In genomic region chr12:69087928-69088609, GRCm38 (mm10) we compare ENCODE assay signal across 8 mouse cellular contexts.
DNase-seq lines count a peak whose midpoint lies in the region; ATAC-seq and TF ChIP-seq lines count a peak whose summit lies in the region.

No protein-coding gene starts in this region.

- no peaks in the 10 kb centered on the region; the same call in 1 of the 2 replicates for H3K9me3 ChIP-seq in kidney, embryonic 16.5 days (ENCODE audit: low read length)
- no peaks in the 10 kb centered on the region for H3K9me3 ChIP-seq in E14TG2a.4 (ENCODE audit: low read length)
- no peaks in the 10 kb centered on the region for H3K9me3 ChIP-seq in heart, postnatal 0 days (replicated peaks; ENCODE audit: control insufficient read depth, low read length)
- no peaks in the 10 kb centered on the region for H3K9me3 ChIP-seq in limb, embryonic 13.5 days

- ATAC-seq in kidney, embryonic 16.5 days (ENCODE audit: low FRiP score, low TSS enrichment) = no peak
- ATAC-seq in heart, postnatal 0 days (ENCODE audit: insufficient read depth, low read depth) = no peak
- ATAC-seq in limb, embryonic 13.5 days (ENCODE audit: low FRiP score, low read depth) = no peak

- peak; percentile 100 for TF ChIP-seq CTCF in E14TG2a.4 (conservative IDR thresholded peaks at IDR 0.05; ENCODE audit: low read length)
- TF ChIP-seq CTCF in heart, postnatal 0 days (IDR thresholded peaks at IDR 0.05; ENCODE audit: low read depth) = peak; percentile 71

- peaks cover 12% of the 10 kb centered on the region for H3K4me1 ChIP-seq in kidney, embryonic 16.5 days (ENCODE audit: insufficient read depth, low read length)
- peaks cover 34% of the 10 kb centered on the region for H3K4me1 ChIP-seq in E14TG2a.4 (replicated peaks; ENCODE audit: low read depth, low read length)
- no peaks in the 10 kb centered on the region for H3K4me1 ChIP-seq in heart, postnatal 0 days (ENCODE audit: control insufficient read depth, insufficient read depth)
- peaks cover 26% of the 10 kb centered on the region for H3K4me1 ChIP-seq in limb, embryonic 13.5 days

- H3K36me3 ChIP-seq in kidney, embryonic 16.5 days (ENCODE audit: insufficient read depth, low read length) = no peaks in the 10 kb centered on the region
- H3K36me3 ChIP-seq in E14TG2a.4 (ENCODE audit: insufficient read depth, low read length) = no peaks in the 10 kb centered on the region
- no peaks in the 10 kb centered on the region for H3K36me3 ChIP-seq in heart, postnatal 0 days (replicated peaks; ENCODE audit: control insufficient read depth, insufficient read depth, low read length)
- H3K36me3 ChIP-seq in limb, embryonic 13.5 days = no peaks in the 10 kb centered on the region

- no peak overlapping the region for H3K9ac ChIP-seq in kidney, embryonic 16.5 days (replicated peaks; ENCODE audit: low read length)
- no peak overlapping the region for H3K9ac ChIP-seq in heart, postnatal 0 days (replicated peaks; ENCODE audit: low read depth, low read length)
- H3K9ac ChIP-seq in limb, embryonic 13.5 days = no peak overlapping the region

- H3K4me3 ChIP-seq in kidney, embryonic 16.5 days (ENCODE audit: low read length) = no peak overlapping the region
- peak overlapping the region; percentile 18; the same call in 1 of the 2 replicates for H3K4me3 ChIP-seq in E14TG2a.4 (replicated peaks; ENCODE audit: low read length)
- H3K4me3 ChIP-seq in heart, postnatal 0 days (ENCODE audit: low read depth, low read length) = no peak overlapping the region
- H3K4me3 ChIP-seq in limb, embryonic 13.5 days = no peak overlapping the region

- DNase-seq in kidney, adult 9 months = peak; percentile 50
- peak; percentile 34 for DNase-seq in c-Kit-positive CD71-positive TER-119-positive erythroid progenitor cells, embryonic 14.5 days (ENCODE audit: low spot score)
- DNase-seq in heart, postnatal 0 days (ENCODE audit: low spot score) = no peak
- DNase-seq in spleen, adult 18-20 months = no peak
- no peak for DNase-seq in spleen, postnatal 4 days (ENCODE audit: low spot score in 2 of 2)

- 62% methylated on average over 9 of the region's 9 CpGs for WGBS in kidney, embryonic 16.5 days
- 62% methylated on average over 9 of the region's 9 CpGs for WGBS in heart, postnatal 0 days
- WGBS in limb, embryonic 13.5 days = 63% methylated on average over 9 of the region's 9 CpGs

- H3K4me2 ChIP-seq in kidney, embryonic 16.5 days (replicated peaks; ENCODE audit: low read depth, low read length) = no peak overlapping the region
- H3K4me2 ChIP-seq in heart, postnatal 0 days (ENCODE audit: low read depth, low read length) = no peak overlapping the region
- 0 out of 2 replicates have a peak overlapping the region, but pooled peaks have one; percentile 1 for H3K4me2 ChIP-seq in limb, embryonic 13.5 days (replicated peaks)

- H3K27me3 ChIP-seq in kidney, embryonic 16.5 days (ENCODE audit: insufficient read depth, low read length) = no peaks in the 10 kb centered on the region
- H3K27me3 ChIP-seq in E14TG2a.4 (ENCODE audit: insufficient read depth, low read length) = peaks cover 23% of the 10 kb centered on the region
- H3K27me3 ChIP-seq in heart, postnatal 0 days (ENCODE audit: control insufficient read depth, insufficient read depth, low read length) = no peaks in the 10 kb centered on the region
- 0 out of 2 replicates have a peak, but pooled peaks cover 6% of the 10 kb centered on the region for H3K27me3 ChIP-seq in limb, embryonic 13.5 days

- no peak overlapping the region for H3K27ac ChIP-seq in kidney, embryonic 16.5 days (ENCODE audit: low read length)
- H3K27ac ChIP-seq in heart, postnatal 0 days (ENCODE audit: low read depth) = no peak overlapping the region
- H3K27ac ChIP-seq in limb, embryonic 13.5 days = no peak overlapping the region

- TF ChIP-seq EP300 in heart, postnatal 0 days (IDR thresholded peaks at IDR 0.05; ENCODE audit: low read depth) = no peak

Comparison
In these comparisons a context has a peak if more than half of its experiments do, and no peak if none do; other contexts are left out.
1. DNase-seq: peak in kidney, adult 9 months (single experiment) and c-Kit-positive CD71-positive TER-119-positive erythroid progenitor cells, embryonic 14.5 days (single experiment); none in heart, postnatal 0 days (single experiment), spleen, adult 18-20 months (0 of 2) and spleen, postnatal 4 days (0 of 2).